Mouse (Mus musculus): Measurements from ENCODE around the gene Nmnat2. TPM values are rescaled to one million over a fixed set of nuclear protein-coding genes. Genes with fewer than 3 reads are reported as not detected.
"Not testable (repeated sequence)": the region's sequence is repeated elsewhere in the genome, so short reads cannot be mapped to it uniquely, and the experiment has no call there.

Gene Nmnat2
- total RNA-seq, 1 experiment from 2014 or later = 0.09 TPM

DNA sequence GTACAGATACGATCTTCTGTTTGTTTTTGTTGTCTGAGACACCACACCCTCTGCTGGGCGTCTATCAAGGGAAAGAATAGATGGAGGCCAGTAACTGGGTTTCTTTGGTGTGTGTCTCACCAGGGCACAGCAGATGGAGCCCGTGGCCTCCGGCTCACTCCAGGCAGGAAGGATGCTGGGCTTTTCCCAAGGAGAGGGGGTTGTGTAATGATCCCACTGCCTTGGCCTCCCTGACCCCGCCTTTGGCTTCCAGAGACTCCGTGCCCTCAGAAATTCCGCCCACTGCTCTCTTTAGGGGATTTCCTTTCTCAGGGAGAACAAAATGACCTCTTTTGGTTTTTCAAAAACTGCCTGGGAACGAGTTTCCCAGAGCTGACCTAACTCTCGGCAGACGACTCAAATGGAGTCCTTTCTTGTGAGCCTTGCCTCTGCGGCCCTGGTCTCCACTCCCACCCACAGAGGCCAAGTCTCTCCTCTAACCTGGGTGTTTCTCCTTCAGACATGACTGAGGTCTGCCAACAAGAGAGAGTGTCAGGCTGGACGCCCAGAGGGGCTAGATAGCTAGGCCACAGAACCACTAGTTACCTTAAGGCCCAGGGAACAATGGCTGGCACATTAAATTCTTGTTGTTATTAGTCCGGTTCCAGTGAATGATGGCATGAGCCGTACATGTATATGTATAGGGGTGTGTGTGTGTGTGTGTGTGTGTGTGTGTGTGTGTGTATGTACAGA, 93.5 kb downstream of the Nmnat2 start:
- ATAC-seq (replicated peaks; ENCODE audit: low read depth, poor library complexity, severe bottlenecking) = no peak

DNA sequence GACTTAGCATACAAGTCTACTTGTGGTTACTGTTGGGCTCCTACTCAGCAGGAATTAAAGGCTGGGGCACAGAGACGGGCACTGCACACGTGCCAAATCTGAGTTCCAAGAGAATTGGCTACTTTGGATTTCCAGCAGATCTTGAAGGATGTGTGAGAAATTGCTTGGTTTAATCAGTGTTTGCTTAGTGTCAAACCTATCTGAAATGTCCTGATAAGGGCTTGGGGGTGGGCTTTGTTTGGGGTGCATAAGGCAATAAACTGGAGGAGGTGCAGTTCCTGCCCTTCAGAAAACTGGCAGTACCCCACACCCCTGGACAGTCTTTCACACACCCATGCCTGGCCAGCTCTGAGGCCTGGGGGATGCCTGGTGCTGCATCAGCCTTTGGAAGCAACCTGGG, 94.7 kb downstream of the Nmnat2 start:
- ATAC-seq (replicated peaks; ENCODE audit: low read depth, poor library complexity, severe bottlenecking) = no peak

DNA sequence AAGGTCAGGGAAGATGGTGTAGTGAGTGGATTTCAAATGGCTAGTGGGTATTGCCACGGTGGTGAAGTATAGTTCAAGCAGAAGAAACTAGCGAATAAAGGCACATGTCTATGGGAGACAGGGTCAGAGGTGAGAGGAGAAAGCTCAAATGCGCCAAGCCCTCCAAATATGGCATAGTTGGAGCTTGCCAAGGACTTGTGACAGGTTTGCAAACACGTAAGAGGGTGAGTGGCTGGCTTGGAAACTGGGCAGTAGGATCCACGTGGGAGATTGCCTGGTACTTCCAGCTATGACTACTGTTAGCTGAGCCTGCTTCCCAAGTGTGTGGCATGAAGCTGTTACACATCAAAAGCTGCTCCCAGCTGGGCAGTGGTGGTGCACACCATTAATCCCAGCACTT, 96.7 kb downstream of the Nmnat2 start:
- ATAC-seq (replicated peaks; ENCODE audit: low read depth, poor library complexity, severe bottlenecking) = no peak

DNA sequence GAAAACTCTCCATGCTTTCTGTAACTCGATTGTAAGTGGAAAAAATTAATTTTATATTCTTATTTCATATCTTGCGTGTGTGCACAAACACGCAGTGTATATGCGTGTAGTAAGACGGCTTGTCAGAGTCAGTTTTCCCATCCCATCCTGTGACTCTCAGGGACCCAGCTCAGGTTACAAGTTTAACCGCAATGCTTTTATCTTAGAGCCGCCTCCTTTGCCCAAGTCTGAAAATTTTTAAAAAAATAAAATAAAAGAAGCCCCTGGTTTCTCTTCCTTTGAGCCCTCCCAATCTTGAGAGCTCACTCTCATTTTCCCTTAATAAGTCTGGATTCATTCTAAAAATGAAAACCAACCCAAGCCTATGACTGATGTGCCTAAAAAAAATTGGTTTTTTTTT, 98.8 kb downstream of the Nmnat2 start:
- no peak for ATAC-seq (replicated peaks; ENCODE audit: low read depth, poor library complexity, severe bottlenecking)

DNA sequence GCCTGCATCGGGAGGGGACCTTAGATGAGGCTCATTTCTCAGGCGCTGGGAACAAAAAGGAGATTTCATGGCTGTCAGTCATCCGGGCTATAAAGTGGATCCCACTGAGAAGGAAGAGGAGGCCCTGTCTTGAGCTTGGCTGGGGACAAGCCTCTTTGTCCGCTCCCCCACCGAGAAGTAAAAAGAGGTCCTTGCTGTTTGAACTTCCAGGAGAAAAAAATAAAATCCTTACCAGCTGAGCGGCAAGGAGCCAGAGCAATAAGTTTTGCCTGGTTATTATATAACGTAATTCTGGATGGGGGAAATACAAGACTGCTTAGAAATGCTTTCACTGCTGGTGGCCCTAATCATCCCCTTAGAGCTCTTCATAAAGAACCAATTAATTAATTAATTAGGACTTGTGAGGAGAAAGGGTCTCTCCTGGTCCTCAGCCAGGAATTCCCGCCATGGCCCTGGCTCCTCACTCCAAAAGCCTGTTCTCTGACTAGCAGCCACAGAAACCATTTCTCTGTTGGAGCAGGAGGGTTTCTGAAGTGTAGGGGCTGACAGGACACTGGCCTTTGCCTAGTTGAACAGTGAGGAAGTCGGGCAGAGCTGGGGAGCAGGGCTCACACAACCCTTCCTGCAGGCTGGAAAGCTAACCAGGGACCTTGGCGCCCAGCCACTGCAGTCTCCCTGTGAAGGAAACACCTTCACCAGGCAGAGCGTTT, 99.5 kb downstream of the Nmnat2 start:
- ATAC-seq (replicated peaks; ENCODE audit: low read depth, poor library complexity, severe bottlenecking) = no peak

DNA sequence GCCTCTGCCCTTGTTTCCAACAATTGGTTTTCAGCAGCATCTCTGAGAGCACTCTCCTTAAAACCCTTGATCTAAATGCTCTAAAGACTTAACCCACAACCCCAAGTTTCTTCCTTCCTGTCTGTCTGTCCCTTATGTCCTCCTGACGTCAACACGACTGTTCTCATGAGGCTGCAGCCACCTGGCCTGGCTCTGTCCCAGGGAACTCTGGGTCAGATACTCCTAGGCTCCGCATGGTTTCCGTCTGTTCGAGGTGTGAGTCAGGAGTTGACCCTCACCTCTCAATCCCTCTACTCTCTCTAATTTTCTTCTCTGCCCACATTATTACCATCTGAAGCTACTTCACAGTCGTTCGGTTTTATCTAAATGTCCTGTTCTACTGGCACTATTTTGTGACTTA, 103.5 kb downstream of the Nmnat2 start:
- ATAC-seq (replicated peaks; ENCODE audit: low read depth, poor library complexity, severe bottlenecking) = no peak

DNA sequence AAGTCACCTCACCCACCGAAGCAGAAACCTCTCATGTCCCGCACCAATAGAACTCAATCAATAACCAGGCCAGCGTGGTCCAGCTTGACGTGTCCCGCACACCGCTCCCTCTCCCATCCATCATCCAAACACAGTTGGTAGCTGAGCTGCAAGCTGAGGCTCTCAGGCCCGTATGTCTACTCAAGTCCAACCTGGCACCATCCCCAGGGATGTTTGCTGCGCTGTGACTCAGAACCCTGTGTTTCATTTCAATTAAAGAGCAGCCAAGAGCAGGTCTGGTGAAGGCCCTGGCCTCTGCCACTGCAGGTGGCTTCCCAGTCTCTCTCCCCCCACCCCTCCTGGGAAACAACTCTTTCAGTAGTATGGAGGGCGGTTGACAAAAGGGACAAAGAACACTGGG, 104.8 kb downstream of the Nmnat2 start:
- ATAC-seq (replicated peaks; ENCODE audit: low read depth, poor library complexity, severe bottlenecking) = no peak

DNA sequence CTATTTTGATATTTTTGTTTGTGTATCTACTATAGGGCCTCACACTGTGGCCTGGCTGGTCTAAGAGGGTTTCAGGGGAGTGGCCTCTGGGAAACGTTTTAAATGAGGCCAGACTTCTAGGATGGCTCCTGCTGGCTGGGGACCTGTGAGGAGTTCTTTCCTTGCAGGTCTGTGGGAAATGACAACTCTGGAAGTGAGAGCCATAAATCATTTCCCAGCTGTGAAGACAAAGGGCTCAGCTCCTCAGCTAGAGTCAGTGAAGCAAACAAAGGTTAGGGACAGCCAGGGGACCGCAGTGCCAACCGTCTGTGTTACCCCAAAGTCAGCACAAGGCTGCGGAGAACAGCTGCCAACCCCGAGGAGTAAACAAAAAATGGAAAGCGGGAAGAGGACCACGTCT, 107.8 kb downstream of the Nmnat2 start:
- no peak for ATAC-seq (replicated peaks; ENCODE audit: low read depth, poor library complexity, severe bottlenecking)

DNA sequence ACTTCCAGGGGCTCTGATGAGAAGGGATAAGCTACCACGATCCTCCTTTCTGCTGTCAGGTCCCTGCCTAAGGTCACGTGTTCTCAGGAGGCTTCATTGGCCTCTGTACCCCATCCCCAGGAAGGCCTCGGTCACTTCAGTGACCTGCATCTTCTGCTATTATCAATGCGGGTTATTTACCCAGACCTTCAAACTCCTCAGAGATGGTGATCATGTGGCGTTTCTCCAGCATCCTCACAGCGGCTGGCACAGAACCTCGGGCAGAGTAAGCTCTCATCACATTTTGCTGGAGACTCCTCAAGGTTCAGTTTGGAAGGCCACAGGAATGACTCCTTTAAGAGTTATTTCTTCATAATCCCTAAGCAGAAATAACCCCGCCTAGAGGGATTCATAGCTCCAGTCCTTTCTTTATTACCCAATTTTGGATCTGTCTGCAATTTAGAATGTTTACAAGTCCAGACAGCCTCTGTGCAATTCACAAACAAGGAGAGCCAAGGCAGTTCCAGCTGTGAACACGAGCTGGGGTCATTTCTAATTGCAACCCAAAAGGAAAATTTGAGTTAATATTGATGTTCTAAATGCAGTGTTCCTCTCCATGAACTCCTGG, 110.1 kb downstream of the Nmnat2 start:
- ATAC-seq (replicated peaks; ENCODE audit: low read depth, poor library complexity, severe bottlenecking) = no peak

DNA sequence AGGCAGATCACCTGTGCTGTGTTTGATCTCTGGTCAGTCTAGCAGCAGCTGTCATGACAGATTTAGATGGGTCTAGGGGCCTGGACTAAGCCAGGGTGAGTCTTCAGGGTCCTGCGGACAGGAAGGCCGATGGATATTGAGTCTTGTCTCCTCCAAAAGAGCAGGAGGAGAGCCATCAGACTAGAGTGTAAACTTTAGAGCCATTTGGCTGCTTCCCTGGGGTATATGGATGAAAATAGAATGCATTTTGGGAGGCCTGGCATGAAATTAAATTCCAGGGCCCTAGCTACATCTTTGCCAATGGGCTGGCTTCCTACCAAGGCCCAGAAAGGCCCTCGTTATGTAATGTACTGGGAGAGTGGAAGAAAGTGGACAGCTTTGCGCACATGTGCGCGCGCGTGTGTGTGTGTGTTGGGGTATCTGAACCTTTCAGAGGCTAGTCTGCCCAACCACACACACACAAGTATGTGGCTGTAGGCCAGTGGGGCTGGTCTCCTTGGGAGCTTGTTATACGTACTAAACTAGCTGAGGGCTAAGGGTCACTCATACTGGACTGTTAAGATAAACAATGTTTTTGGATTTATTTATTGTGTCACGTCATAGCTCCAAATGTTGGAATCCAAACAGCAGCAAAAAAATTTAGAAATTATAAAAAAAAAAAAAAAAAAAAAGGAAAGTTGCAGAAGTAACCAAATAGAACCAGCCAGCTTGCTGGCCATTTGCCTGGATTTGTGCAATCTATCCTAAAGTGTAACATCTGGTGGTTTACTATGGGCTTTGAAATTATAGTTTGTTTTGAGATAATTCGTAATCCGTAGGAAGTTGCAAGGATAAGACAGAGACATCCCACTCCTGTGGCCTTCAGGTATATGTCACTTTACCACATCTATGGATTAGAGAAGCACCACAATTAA, 110.9 kb downstream of the Nmnat2 start:
- ATAC-seq (replicated peaks; ENCODE audit: low read depth, poor library complexity, severe bottlenecking) = no peak

DNA sequence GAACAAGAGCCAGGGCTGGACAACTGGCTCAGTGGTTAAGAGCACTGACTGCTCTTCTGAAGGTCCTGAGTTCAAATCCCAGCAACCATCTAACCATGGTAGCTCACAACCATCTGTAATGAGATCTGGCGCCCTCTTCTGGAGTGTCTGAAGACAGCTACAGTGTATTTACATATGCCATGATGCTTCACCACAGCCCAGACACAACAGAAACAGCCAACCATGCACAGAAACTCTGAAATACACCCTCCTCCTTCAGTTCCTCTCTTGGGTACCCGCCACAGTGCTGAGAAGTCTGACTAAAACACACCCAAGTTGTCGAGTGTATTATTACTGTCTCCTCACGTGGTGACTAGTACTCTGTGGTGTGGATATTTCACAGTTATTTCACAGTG, 111.6 kb downstream of the Nmnat2 start:
- ATAC-seq (replicated peaks; ENCODE audit: low read depth, poor library complexity, severe bottlenecking) = no peak

DNA sequence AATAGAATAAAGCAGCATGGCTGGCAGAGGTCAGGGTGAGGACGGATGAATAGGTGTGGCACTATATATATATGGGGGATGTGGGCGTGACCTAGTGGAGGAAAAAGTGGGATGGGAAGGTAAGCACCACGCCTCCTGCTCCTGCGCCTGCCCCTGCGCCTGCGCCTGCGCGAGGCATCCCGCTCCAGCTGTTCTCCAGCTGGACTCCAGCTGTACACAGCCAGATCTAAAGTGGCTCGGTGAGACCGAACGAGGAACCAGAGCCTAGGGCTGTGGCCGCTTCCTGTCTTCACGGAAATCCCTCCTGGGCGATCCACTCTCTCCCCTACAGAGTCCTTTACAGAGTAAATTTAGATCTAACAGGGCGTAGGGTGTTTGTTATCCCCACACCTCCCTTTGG, 116.8 kb downstream of the Nmnat2 start:
- no peak for ATAC-seq (replicated peaks; ENCODE audit: low read depth, poor library complexity, severe bottlenecking)

DNA sequence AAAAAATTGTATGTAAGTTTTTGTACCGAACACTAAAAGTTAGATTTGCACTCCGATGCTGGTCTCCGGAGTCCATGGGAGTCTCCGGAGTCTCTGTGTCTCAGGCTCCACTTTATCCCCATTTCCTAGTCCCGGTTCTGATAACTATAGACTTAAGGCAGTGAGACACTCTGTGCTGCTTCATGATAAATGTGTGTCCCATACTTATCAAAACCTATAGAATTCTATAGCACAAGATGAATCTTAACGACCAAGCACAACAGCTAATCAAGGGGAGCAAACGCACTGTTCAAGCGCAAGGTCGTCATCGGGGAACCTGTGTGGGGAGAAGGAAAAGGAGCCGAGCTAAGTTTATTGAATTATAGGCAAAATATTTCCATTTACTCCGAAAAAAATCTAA, 117.2 kb downstream of the Nmnat2 start:
- no peak for ATAC-seq (replicated peaks; ENCODE audit: low read depth, poor library complexity, severe bottlenecking)

DNA sequence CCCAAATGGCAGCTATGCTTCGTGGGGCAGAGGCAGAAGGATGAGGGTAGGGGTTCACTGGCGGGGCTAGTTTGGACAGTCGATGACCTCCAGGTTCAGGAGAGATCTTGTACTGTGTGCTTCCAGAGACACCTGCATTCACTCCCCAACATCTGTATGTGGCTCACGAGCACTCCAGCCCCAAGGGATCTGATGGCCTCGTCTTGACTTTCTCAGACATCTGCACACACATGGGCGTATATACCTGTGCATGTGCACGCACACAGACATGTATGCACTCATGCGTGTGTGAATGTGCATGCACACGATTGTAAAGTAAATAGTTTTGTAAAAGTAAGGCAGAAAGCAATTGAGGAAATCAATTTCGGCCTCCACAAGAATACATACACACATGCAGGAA, 117.9 kb downstream of the Nmnat2 start:
- ATAC-seq (replicated peaks; ENCODE audit: low read depth, poor library complexity, severe bottlenecking) = no peak

DNA sequence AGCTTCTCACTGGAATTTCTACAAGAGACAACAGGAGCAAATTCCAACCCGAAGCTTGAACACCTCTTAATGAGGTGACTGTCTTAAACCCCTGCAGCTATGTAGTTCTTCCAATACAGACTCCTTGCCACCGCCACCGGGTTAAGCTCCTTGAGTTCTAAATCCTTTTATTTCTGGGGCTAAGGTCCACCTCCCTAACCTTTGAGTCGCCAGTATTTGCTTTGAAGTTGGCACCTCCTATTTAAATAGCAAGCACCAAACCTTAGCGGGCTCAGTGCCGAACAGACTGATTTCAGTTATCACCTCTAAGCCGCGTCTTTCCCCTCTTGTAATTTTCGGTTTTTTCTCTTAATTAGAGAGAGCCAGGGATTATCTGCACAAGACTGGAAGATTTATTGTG, 118.6 kb downstream of the Nmnat2 start:
- ATAC-seq (replicated peaks; ENCODE audit: low read depth, poor library complexity, severe bottlenecking) = no peak

DNA sequence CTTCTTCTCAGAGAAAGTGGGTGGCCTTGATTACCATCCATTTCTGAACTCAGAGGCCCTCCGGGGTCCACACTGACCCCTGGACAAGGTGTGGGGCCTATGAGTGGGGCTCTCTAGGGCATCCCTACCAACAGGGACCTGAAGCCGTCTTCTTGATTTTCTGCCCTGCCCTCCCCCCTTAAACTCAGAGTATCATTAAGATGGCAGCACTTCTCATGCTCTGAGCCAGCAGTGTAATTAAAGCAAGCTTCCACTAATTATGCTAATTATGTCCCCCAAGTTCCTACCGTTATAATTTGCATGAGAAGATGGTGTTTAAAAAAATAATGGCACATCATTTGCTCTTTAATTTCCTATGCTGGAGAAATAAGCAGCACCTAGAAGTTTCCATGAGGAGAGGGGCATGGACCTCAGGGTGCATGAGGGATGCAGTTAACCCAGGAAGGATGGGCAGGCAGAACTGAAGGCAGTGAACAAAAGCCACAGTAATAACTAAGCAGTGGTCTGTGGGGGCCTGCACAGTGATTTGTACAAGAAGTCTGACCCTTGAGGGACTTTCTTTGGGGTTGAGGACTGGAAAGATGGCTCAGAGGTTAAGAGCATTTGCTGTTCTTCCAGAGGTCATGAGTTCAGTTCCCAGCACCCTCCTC, 120.4 kb downstream of the Nmnat2 start:
- no peak for ATAC-seq (replicated peaks; ENCODE audit: low read depth, poor library complexity, severe bottlenecking)

DNA sequence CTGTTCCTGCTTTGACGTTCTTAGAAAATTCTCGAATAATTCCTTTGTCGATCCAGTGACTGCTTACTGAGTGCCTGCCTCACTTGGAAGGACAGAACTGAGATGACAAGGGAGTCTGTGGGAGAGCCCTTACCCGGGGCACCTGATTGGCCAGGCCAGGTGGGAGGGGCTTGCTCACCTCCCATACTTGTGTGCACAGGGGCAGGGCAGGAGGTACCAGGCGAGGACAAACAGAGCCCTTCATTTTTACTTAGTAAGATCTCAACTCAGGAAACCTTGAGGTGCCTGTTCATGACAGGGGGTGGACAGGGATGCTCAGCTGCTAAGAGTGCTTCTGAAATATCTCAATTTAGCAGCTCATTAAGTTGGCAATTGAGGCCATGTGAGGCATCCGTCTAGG, 121.2 kb downstream of the Nmnat2 start:
- ATAC-seq (replicated peaks; ENCODE audit: low read depth, poor library complexity, severe bottlenecking) = no peak

DNA sequence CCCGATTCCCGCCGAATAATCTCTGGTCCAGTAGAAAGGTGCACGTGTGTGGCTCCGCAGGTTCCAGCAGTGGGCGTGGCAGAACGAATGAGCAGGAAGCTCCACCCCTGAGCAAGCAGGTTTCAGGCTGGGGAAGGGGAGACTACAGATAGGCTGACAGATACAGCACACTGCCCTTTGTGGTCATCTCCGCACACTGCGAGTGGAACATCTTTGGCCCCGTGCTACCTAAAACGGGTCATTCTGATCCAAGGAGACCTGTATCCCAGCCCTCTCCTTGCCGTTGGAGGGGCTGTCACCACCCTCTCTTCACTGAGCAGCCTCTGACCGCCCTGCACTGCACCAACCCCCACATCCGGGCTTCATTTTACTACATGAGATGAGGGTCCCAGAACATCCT, 128.4 kb downstream of the Nmnat2 start:
- ATAC-seq (replicated peaks; ENCODE audit: low read depth, poor library complexity, severe bottlenecking) = not testable (repeated sequence)

DNA sequence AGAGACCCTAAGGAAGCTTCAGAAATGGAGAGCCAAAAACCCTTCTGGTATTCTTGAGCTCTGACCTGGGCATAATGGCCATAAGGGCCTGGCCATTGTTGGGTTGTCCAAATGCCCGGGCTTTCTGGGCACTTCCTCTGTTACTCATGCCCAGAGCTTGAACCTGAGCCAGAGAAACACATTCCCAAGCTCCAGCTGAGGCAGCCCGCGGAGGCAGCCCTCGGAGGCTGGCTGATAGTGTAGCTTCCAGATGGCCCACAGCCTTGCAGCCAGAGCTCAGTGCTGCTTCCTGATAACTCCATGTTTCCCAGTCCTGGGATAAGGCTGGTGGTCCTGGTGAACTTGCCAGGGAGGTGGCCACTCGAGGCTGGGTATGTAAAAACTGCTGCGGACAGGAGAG, 129.4 kb downstream of the Nmnat2 start:
- ATAC-seq (replicated peaks; ENCODE audit: low read depth, poor library complexity, severe bottlenecking) = no peak

DNA sequence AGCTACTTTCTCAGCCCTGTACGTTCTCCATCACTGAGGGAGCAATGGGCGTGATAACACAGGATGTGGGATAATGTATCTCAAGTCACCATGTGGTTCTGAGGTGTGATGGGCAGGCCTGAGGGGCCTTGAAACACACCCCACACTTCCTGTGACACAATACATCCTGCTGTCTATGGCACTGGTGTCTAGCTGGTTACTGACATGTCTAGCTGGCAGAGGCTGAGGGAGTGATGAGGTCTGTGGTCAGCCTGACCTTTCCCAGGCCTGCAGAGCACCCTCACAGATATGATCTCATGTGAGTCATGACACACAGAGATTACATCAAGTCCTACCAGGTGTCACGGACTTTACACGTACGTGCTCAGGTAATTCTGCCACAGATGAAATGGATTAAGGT, 130.4 kb downstream of the Nmnat2 start:
- peak; percentile 97 for ATAC-seq (replicated peaks; ENCODE audit: low read depth, poor library complexity, severe bottlenecking)

All from common myeloid progenitor, adult 5-6 weeks (primary cell).